Mouse (Mus musculus) ovary, adult 18-20 months (tissue): ENCODE results near the gene Enox1.

Experiments
- DNase-seq: peaks from one replicate; pipeline ENCODE4 v3.0.0; 2022; ENCODE audit warnings: low spot score, mixed read lengths

Gene Enox1

DNA sequence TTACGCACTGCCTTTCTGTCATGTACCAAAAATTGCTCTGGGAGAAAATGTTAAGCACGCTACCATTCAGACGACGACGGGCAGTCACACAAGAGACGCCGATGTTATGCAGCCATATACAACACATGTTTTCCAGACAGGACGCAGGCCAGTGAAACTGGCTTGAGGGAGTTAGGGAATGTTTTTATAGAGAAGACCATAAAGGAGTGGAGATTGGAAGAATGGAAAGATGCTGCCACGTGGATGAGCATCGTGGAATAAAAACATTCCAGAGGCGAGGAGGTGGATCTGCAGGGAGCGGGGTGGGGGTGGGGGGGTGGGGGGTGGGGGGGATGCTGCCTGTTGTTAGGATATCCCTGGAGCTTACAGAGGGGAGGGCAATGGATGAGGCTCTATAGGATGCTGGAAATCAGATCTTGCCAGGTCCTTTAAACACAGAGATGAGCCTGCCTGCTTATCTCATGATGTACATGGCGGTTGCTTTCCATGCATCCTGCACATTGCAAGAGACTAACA lies 116.4 kb downstream of the Enox1 start:
- no peak for DNase-seq

DNA sequence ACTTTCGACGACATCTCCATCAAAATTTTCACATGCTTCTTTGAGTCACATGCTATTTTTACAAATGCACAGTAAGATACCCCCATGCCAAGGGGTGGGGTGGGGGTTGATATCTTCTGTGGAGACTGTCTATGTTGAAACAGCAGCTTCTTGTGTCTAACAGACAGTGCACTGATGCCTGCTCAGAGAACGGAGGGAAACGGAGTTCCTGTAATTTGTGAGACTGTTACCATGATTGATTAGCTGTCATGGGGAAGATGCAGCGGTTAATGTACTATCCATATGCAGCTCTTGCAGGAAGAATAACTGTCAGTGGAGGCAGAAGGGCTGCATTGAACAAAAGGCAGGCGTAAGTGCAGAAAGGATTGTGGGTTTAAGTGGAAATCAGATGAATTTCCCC lies 117.2 kb downstream of the Enox1 start:
- no peak for DNase-seq

DNA sequence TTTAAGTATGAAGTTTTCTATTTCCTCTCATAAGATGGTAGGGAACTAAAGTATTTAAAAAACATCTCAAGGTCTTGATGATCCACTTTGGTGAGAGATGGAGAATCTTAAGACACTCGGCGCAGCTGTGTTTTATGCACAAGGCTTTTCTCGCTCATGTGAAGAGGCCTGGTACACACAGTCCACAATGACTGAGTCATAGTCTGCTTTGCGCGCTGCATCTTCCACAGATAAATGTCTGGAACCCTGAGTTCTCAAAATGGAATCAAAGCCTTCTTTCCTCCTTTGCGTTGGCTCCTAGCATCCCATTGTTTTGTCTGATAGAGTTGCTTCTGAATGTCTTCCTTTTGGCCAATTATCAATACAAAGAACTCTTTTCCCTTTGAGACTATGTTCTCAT lies 119.0 kb downstream of the Enox1 start:
- no peak for DNase-seq

- DNase-seq, result no peak
Observed at GRCm38 (mm10) chr14:77279143-77279542, 122.6 kb downstream of the Enox1 start.

- no peak for DNase-seq
Observed at GRCm38 (mm10) chr14:77280454-77280853, 123.9 kb downstream of the Enox1 start.

DNA sequence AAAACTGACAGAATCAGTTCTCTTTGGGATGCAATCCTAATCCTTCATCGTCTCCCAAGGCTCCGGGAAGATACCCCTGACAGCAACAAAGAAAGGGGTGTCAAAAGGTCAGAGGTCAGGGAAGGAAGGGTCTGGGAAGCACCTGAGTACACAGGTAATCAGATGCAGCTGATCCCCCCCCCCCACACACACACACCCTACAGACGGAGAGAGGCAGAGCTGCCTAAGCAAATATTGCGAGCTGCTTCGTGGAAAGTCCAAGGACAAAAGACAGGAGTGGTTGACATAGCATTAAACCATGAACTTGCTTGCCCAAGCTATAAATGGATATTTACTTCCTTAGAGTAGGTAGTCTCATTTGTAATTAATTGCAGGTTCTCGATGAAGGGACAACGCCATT lies 124.3 kb downstream of the Enox1 start:
- DNase-seq, result no peak

GRCm38 (mm10) chr14:77283939-77284338 lies 127.4 kb downstream of the Enox1 start:
- DNase-seq, result no peak

DNA sequence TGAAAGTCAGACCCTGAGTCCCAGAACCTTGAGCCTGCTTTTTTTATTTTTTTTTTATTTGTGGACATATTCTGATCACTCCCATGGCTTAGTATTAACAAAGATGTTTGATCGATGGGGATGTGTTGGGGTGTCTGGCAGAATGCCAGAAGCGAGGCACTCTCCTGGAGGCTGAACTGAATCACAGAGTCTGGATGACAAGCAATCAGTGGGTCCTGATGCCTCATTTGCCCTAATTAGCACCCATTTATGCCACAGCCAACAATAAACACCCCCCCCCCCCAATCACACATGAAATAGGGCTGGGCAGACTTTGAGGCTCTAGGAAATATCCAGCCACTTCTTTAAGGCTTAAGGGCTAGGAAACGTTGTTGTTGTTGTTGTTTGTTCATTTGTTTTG lies 128.9 kb downstream of the Enox1 start:
- DNase-seq, result no peak

DNA sequence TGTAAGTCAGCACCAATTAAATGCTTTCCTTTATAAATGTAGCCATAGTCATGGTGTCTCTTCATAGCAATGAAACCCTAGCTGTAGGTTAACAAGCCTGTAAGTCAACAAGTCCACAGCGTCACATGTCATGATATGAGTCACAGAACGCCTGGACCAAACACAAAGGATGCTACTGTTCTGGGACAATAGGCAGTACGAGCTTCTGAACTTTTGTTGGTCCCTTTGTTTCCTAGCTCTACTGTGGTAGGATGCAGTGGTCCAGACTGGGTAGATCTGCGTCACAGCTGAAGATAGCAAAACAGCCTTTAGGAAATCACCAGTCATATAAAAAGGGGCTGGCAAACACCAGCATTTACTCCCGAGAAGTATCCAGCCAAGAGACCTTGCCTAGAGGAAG lies 135.2 kb downstream of the Enox1 start:
- no peak for DNase-seq

DNA sequence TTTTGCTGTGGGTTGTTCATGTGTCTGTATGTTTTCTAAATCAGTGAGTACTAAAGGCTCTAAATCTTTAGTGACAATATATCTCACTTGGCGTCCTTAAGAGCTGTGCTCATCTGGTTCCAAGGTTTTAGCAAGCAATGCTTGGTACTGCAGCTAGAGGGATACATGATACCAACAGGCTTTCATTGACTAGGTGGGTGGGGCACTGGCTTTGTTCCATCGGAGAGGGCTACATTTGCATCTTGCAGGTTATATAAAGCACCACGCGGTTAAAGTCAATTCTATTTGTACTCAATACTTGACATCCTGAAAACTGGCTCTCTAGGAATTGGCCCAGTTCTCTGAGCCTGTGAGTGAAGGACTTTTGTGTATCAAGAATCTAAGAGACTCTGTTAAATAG lies 140.5 kb downstream of the Enox1 start:
- DNase-seq, result no peak

- DNase-seq, result no peak
Observed at GRCm38 (mm10) chr14:77298327-77298726, 141.8 kb downstream of the Enox1 start.

GRCm38 (mm10) chr14:77309571-77309970 lies 153.0 kb downstream of the Enox1 start:
- no peak for DNase-seq

DNA sequence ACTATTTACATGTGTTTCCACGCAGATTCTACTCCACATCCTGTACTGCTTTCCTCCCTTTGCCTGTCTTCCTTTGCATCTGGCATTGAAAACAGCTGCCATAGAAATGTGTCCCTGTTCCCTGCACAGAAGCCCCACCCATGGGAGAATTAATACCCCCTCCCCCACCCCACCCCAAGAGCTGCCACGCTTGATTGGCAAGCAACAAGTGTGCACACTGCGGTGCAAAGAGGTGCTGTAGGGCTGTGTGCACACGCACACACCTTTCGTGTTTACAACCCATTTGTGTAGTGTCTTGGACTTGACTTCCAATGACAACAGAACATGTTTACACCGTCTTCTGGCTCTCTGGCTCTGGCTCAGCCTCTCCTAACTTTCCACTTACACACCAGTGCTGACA lies 154.9 kb downstream of the Enox1 start:
- no peak for DNase-seq

GRCm38 (mm10) chr14:77319396-77319795 lies 162.8 kb downstream of the Enox1 start:
- DNase-seq, result no peak

- no peak for DNase-seq
Observed at GRCm38 (mm10) chr14:77324348-77324747, 167.8 kb downstream of the Enox1 start.

DNA sequence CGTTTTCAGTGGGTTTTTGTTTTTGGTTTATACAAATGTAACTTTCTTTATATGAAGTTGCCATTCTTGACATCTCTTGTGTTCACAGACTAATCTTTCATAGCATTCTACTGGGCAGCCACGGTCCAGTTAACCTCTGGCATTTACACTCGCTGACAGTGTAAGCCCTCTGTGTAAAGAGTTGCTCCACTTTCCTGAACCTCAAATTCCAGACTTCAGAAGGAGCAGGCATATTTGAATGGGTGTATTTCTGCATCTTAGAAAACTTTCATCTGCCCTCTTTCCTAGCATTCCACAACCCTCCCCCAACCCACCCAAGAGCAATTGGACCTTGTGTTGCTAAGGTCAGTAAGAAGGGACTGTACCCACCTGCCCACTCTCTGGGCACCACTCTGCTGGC lies 171.1 kb downstream of the Enox1 start:
- DNase-seq, result no peak

GRCm38 (mm10) chr14:77329791-77330190 lies 173.2 kb downstream of the Enox1 start:
- DNase-seq, result no peak

DNA sequence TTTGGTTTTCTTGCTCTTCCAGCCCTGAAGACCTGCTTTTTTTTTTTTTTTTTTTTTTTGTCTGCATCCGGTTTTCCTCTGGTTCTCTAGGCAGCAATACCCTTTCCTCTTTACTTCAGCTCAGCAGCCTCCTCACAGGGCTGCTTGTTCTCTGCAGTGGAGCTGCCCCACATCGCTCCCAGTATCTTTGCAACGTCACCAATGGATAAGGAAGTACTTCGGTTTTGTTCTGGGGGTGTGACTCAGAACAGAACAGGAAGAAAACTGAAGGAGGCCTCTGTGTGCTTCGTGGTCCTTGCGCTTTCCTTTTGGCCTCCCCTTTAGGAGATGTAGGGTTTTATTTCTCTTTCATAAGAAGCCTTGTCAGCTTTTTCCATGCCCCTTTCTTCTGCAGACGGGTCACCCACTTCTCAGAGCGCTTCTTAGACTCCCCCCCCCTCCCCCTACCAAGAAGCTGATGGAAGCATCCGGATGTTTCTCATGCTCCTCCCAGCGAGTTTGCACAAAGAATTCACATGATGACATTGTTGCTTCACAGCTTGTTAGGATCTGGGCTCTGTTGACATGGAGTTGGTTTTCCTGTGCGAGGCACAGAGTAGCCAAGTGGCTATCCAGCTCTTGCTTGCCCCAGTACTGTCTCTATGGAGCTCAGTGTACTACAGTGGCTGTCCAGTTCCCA lies 187.2 kb downstream of the Enox1 start:
- no peak for DNase-seq

GRCm38 (mm10) chr14:77346296-77346695 lies 189.7 kb downstream of the Enox1 start:
- DNase-seq, result no peak

- no peak for DNase-seq
Observed at GRCm38 (mm10) chr14:77351803-77352352, 195.3 kb downstream of the Enox1 start.

DNA sequence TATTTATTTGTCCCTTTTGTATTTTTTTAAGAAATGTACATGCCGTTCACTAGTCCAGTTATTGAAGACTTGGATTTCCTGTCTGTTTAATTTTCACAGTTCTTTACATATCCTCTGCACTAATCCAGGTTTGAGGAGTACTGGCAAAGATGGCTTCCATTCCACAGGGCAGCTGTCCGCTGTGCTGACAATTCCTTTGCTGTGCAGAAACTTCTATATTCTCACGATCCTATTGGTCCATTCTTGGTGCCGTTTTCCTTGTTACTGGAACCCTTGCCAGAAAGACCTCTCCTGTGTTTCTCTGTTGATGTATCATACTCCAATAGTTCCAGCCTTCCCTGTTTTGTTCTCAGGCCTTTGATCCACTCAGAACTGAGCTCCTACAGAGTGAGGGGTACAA lies 206.1 kb downstream of the Enox1 start:
- DNase-seq, result no peak

- no peak for DNase-seq
Observed at GRCm38 (mm10) chr14:77368411-77368810, 211.8 kb downstream of the Enox1 start.

- no peak for DNase-seq
Observed at GRCm38 (mm10) chr14:77369070-77369469, 212.5 kb downstream of the Enox1 start.

- no peak for DNase-seq
Observed at GRCm38 (mm10) chr14:77370521-77370920, 214.0 kb downstream of the Enox1 start.
